Mouse (Mus musculus) stomach, embryonic 16.5 days (tissue): ENCODE results near the gene Gm42906. TPM values are rescaled to one million over a fixed set of nuclear protein-coding genes. Genes with fewer than 3 reads are reported as not detected.

ENCODE experiments used
- ATAC-seq: fragments of 200-750 bp; cut with Nextera tagmentation; 2 replicates; pipeline ENCODE4 v1.8.0; 2017; ENCODE audit warnings: moderate number of reproducible peaks, moderate TSS enrichment; ENCODE audit not compliant: insufficient read depth, low FRiP score
- H3K27ac ChIP-seq: fragments of 300-500 bp; sonication (generic); 2 replicates; pipeline ENCODE4 v1.5.1; 2014; ENCODE audit warnings: low read length
- H3K27me3 ChIP-seq: fragments of 300-500 bp; sonication (generic); 2 replicates; pipeline ENCODE4 v1.6.1; 2014; ENCODE audit warnings: low read length, control low read depth, mixed read lengths; ENCODE audit not compliant: control insufficient read depth, insufficient read depth
- H3K36me3 ChIP-seq: fragments of 300-500 bp; sonication (generic); 2 replicates; pipeline ENCODE4 v1.6.1; 2014; ENCODE audit warnings: low read length; ENCODE audit not compliant: control insufficient read depth, insufficient read depth
- H3K4me1 ChIP-seq: fragments of 300-500 bp; sonication (generic); 2 replicates; pipeline ENCODE4 v1.6.1; 2014; ENCODE audit warnings: low read length, control low read depth, mixed read lengths; ENCODE audit not compliant: control insufficient read depth, insufficient read depth
- H3K4me2 ChIP-seq: fragments of 300-500 bp; sonication (generic); 2 replicates; pipeline ENCODE4 v1.6.1; 2014; ENCODE audit warnings: low read depth, low read length, mixed read lengths
- H3K4me3 ChIP-seq: fragments of 300-500 bp; sonication (generic); replicated peaks from 2 replicates; pipeline ENCODE4 v1.5.1; 2014; ENCODE audit warnings: mild to moderate bottlenecking, low read length
- H3K9ac ChIP-seq: fragments of 300-500 bp; sonication (generic); 2 replicates; pipeline ENCODE4 v1.6.1; 2014; ENCODE audit warnings: low read length
- H3K9me3 ChIP-seq: fragments of 300-500 bp; sonication (generic); replicated peaks from 2 replicates; pipeline ENCODE4 v1.6.1; 2016; ENCODE audit warnings: low read length, control low read depth; ENCODE audit not compliant: control insufficient read depth
- WGBS: fragments of 180-500 bp; shearing (Covaris S2); extraction: QIAGEN DNeasy Blood & Tissue Kit; methylation state at CpG from one replicate; pipeline ENCODE4 v1.1.7; 2014; 5-methylcytosine and 5-hydroxymethylcytosine counted together
- polyA plus RNA-seq: library from polyadenylated mRNA; unstranded; fragments of >200 nt; fragmentation: Nextera tagmentation; extraction: Ambion mirVana; gene quantifications from 2 replicates; pipeline ENCODE4 v1.2.1, GENCODE M21; 2015

The Gm42906 gene
- polyA plus RNA-seq, 1 experiment from 2014 or later, result not detected

DNA sequence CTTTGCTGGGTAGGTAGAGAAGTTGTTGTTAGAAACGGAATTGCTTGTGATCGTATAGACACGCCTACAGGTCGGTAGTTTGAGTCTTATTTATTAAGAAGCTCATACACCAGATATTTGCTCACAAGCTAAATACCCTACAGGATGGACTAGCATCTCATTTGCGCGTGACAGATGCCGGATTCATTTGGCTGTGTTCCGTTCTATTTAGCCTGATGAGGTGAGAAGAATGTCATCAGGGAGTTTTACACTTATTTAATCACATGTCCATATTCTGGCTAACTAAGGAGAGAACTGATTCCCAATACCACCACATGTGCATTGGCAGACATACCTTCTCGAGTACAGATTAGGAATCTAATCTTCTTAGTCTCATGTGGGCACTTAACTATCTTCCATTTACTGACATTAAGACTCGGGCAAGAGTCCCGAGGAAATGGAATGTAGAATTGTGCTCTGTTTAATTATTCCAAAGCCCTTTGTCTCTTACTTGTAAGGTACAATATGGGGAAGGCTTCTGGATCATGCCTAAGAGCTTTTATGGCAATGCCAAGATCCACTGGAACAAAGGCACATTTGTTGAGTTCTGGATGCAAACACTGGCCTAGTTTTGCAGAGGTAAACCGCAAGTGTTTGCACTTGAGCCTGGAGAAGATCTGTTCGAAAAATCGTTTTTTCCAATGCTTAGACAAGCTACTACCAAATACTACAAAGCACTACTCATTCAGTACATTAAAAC is 160.9 kb downstream of the Gm42906 start:
- no peaks in the 10 kb centered on the region for H3K36me3 ChIP-seq
- H3K4me3 ChIP-seq, result no peak overlapping the region
- WGBS, result 82% methylated on average over 14 of the region's 14 CpGs
- H3K4me2 ChIP-seq, result no peak overlapping the region
- H3K27ac ChIP-seq, result no peak overlapping the region
- H3K4me1 ChIP-seq, result no peaks in the 10 kb centered on the region
- no peaks in the 10 kb centered on the region for H3K9me3 ChIP-seq
- ATAC-seq, result no peak
- H3K9ac ChIP-seq, result no peak overlapping the region
- no peaks in the 10 kb centered on the region for H3K27me3 ChIP-seq

GRCm38 (mm10) chr5:151261558-151261957 is 166.4 kb downstream of the Gm42906 start:
- no peaks in the 10 kb centered on the region for H3K36me3 ChIP-seq
- no peak for ATAC-seq
- 91% methylated on average over 2 of the region's 2 CpGs for WGBS
- H3K27me3 ChIP-seq, result no peaks in the 10 kb centered on the region
- H3K9ac ChIP-seq, result no peak overlapping the region
- H3K27ac ChIP-seq, result no peak overlapping the region
- H3K4me1 ChIP-seq, result no peaks in the 10 kb centered on the region
- H3K4me2 ChIP-seq, result no peak overlapping the region
- H3K9me3 ChIP-seq, result no peaks in the 10 kb centered on the region
- no peak overlapping the region for H3K4me3 ChIP-seq

DNA sequence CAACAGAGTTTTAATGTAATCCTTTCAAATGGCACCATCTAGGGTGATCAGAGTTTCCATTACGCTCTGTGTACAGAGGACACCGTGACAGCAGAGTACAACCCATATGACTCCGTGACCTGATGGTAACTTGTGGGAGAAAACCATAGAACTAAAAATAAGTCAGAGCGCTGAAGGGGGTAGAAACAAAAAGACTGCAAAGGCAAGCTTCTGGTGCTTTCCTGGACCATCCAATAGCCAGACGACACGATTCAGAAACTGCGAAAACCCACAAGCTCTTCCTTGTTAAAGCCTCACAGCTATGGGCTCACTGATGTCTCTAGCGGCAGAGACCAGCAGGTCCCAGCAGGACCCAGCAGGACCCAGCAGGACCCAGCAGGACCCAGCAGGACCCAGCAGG is 175.8 kb downstream of the Gm42906 start:
- WGBS, result 69% methylated on average over 8 of the region's 8 CpGs
- no peak overlapping the region for H3K4me3 ChIP-seq
- H3K36me3 ChIP-seq, result no peaks in the 10 kb centered on the region
- H3K27ac ChIP-seq, result no peak overlapping the region
- H3K9me3 ChIP-seq, result no peaks in the 10 kb centered on the region
- no peaks in the 10 kb centered on the region; the same call in 1 of the 2 replicates for H3K4me1 ChIP-seq
- H3K27me3 ChIP-seq, result no peaks in the 10 kb centered on the region
- no peak overlapping the region for H3K4me2 ChIP-seq
- H3K9ac ChIP-seq, result no peak overlapping the region
- no peak for ATAC-seq

- Histone ChIP-seq H3K4me3 (no peak overlapping the region), H3K4me1 (peaks cover 4% of the 10 kb centered on the region; the same call in 1 of the 2 replicates), H3K27ac (no peak overlapping the region), H3K9ac (no peak overlapping the region), H3K27me3 (no peaks in the 10 kb centered on the region), H3K36me3 (no peaks in the 10 kb centered on the region), H3K4me2 (no peak overlapping the region), H3K9me3 (no peaks in the 10 kb centered on the region)
- 84% methylated on average over 8 of the region's 8 CpGs for WGBS
- no peak for ATAC-seq
These were observed 176.3 kb downstream of the Gm42906 start for GRCm38 (mm10) chr5:151251656-151252055.

- H3K4me2 ChIP-seq, result no peak overlapping the region
- peak; percentile 24; the same call in 1 of the 2 replicates for ATAC-seq
- no peak overlapping the region for H3K9ac ChIP-seq
- H3K27ac ChIP-seq, result no peak overlapping the region
- peaks cover 4% of the 10 kb centered on the region; the same call in 1 of the 2 replicates for H3K4me1 ChIP-seq
- 63% methylated on average over 10 of the region's 10 CpGs for WGBS
- no peaks in the 10 kb centered on the region for H3K9me3 ChIP-seq
- no peak overlapping the region for H3K4me3 ChIP-seq
- no peaks in the 10 kb centered on the region for H3K27me3 ChIP-seq
- no peaks in the 10 kb centered on the region for H3K36me3 ChIP-seq
These were observed 179.0 kb downstream of the Gm42906 start for GRCm38 (mm10) chr5:151248671-151249620.

DNA sequence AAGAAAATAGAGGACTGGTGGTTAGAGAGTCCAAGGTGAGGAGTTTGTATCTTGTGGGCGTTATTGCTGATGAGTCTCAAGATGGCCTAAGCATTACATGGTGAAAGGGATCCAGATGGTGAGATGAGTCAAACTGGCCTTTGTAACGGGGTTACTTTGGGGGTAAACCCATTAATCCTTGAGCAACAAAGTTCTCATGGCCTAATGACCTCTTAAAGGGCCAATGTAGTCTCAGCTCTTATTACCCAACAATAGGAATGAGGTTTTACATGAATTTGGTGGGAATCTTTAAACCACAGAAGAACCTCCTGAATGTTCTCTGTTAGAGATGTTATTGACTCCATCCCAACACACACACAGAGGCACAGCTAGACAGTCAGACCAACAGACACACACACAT is 179.9 kb downstream of the Gm42906 start:
- ATAC-seq, result no peak
- H3K27ac ChIP-seq, result no peak overlapping the region
- no peaks in the 10 kb centered on the region for H3K36me3 ChIP-seq
- no peak overlapping the region for H3K9ac ChIP-seq
- no peaks in the 10 kb centered on the region for H3K9me3 ChIP-seq
- WGBS, result 69% methylated on average over 2 of the region's 2 CpGs
- peaks cover 4% of the 10 kb centered on the region; the same call in 1 of the 2 replicates for H3K4me1 ChIP-seq
- H3K4me2 ChIP-seq, result no peak overlapping the region
- H3K27me3 ChIP-seq, result no peaks in the 10 kb centered on the region
- H3K4me3 ChIP-seq, result no peak overlapping the region

- no peaks in the 10 kb centered on the region for H3K27me3 ChIP-seq
- no peaks in the 10 kb centered on the region for H3K36me3 ChIP-seq
- H3K27ac ChIP-seq, result peak overlapping the region; percentile 26; the same call in 1 of the 2 replicates
- peak overlapping the region; percentile 19; the same call in 1 of the 2 replicates for H3K4me2 ChIP-seq
- H3K9ac ChIP-seq, result no peak overlapping the region
- 32% methylated on average over 11 of the region's 11 CpGs for WGBS
- no peaks in the 10 kb centered on the region for H3K9me3 ChIP-seq
- peaks cover 4% of the 10 kb centered on the region; the same call in 1 of the 2 replicates for H3K4me1 ChIP-seq
- H3K4me3 ChIP-seq, result no peak overlapping the region
- ATAC-seq, result peak; percentile 74; the same call in 1 of the 2 replicates
These were observed 180.7 kb downstream of the Gm42906 start for GRCm38 (mm10) chr5:151247115-151247875.

GRCm38 (mm10) chr5:151246287-151246686 is 181.7 kb downstream of the Gm42906 start:
- no peak overlapping the region for H3K27ac ChIP-seq
- 87% methylated on average over 2 of the region's 2 CpGs for WGBS
- ATAC-seq, result peak; percentile 38; the same call in 1 of the 2 replicates

More at GRCm38 (mm10) chr5:151246287-151246686, 181.7 kb downstream of the Gm42906 start:
- H3K9ac ChIP-seq, result no peak overlapping the region
- H3K36me3 ChIP-seq, result no peaks in the 10 kb centered on the region
- no peaks in the 10 kb centered on the region for H3K27me3 ChIP-seq
- H3K4me1 ChIP-seq, result peaks cover 4% of the 10 kb centered on the region; the same call in 1 of the 2 replicates
- no peak overlapping the region for H3K4me3 ChIP-seq
- H3K4me2 ChIP-seq, result no peak overlapping the region
- H3K9me3 ChIP-seq, result no peaks in the 10 kb centered on the region
